Mouse (Mus musculus) forebrain, embryonic 10.5 days (tissue): ENCODE results near the gene Foxl2. TPM values are rescaled to one million over a fixed set of nuclear protein-coding genes. Genes with fewer than 3 reads are reported as not detected.

Experiments used
- DNase-seq: peaks from one replicate; pipeline ENCODE4 v3.0.0-alpha.2; 2017; ENCODE audit warnings: low spot score; ENCODE audit errors: extremely low spot score
- H3K27ac ChIP-seq: fragments of 300-500 bp; sonication (generic); 2 replicates; pipeline ENCODE4 v1.5.1; 2016; ENCODE audit warnings: mild to moderate bottlenecking
- H3K27me3 ChIP-seq: fragments of 300-500 bp; sonication (generic); 2 replicates; pipeline ENCODE4 v1.6.1; 2016; ENCODE audit warnings: mild to moderate bottlenecking; ENCODE audit not compliant: poor library complexity, severe bottlenecking
- H3K36me3 ChIP-seq: fragments of 300-500 bp; sonication (generic); replicated peaks from 2 replicates; pipeline ENCODE4 v1.6.1; 2016; ENCODE audit warnings: mild to moderate bottlenecking, moderate library complexity
- H3K4me1 ChIP-seq: fragments of 300-500 bp; sonication (generic); 2 replicates; pipeline ENCODE4 v1.6.1; 2016
- H3K4me3 ChIP-seq: fragments of 300-500 bp; sonication (generic); 2 replicates; pipeline ENCODE4 v1.5.1; 2016; ENCODE audit warnings: mild to moderate bottlenecking, moderate library complexity
- H3K9me3 ChIP-seq: fragments of 300-500 bp; sonication (generic); 2 replicates; pipeline ENCODE4 v1.6.1; 2016; ENCODE audit warnings: mild to moderate bottlenecking, moderate library complexity
- WGBS: fragments of 180-500 bp; shearing (Covaris S2); methylation state at CpG from one replicate; pipeline ENCODE4 v1.1.7; 2016; 5-methylcytosine and 5-hydroxymethylcytosine counted together
- polyA plus RNA-seq: library from polyadenylated mRNA; unstranded; fragments of >200 nt; fragmentation: Nextera tagmentation; extraction: Ambion mirVana; gene quantifications from 2 replicates; pipeline ENCODE4 v1.2.1, GENCODE M21; 2016

Gene Foxl2
- polyA plus RNA-seq, 1 experiment from 2014 or later, result 0.98 TPM

GRCm38 (mm10) chr9:98954391-98955102 lies 541 bp upstream of the Foxl2 start:
- peak overlapping the region; percentile 62 for H3K4me3 ChIP-seq
- no peaks in the 10 kb centered on the region for H3K36me3 ChIP-seq
- H3K9me3 ChIP-seq, result no peaks in the 10 kb centered on the region
- DNase-seq, result peak; percentile 62
- H3K27ac ChIP-seq, result peak overlapping the region; percentile 72
- H3K4me1 ChIP-seq, result peaks cover 44% of the 10 kb centered on the region
- WGBS, result 1% methylated on average over 33 of the region's 33 CpGs
- H3K27me3 ChIP-seq, result peaks cover 98% of the 10 kb centered on the region

GRCm38 (mm10) chr9:98955716-98956224 lies 682 bp downstream of the Foxl2 start:
- WGBS, result under 1% methylated on average over 60 of the region's 60 CpGs
- H3K27me3 ChIP-seq, result peaks cover 100% of the 10 kb centered on the region
- peak overlapping the region; percentile 72 for H3K27ac ChIP-seq
- H3K4me1 ChIP-seq, result peaks cover 44% of the 10 kb centered on the region
- peak overlapping the region; percentile 62 for H3K4me3 ChIP-seq
- H3K36me3 ChIP-seq, result no peaks in the 10 kb centered on the region
- no peaks in the 10 kb centered on the region for H3K9me3 ChIP-seq
- DNase-seq, result no peak

GRCm38 (mm10) chr9:98956591-98957381 lies 1.7 kb downstream of the Foxl2 start:
- peak; percentile 66 for DNase-seq
- Histone ChIP-seq H3K27ac (peak overlapping the region; percentile 72), H3K27me3 (peaks cover 100% of the 10 kb centered on the region), H3K9me3 (no peaks in the 10 kb centered on the region), H3K4me3 (peak overlapping the region; percentile 62), H3K36me3 (no peaks in the 10 kb centered on the region), H3K4me1 (peaks cover 47% of the 10 kb centered on the region)
- WGBS, result under 1% methylated on average over 80 of the region's 80 CpGs

- H3K27ac ChIP-seq, result no peak overlapping the region
- peak overlapping the region; percentile 62 for H3K4me3 ChIP-seq
- peak; percentile 38 for DNase-seq
- under 1% methylated on average over 23 of the region's 23 CpGs for WGBS
- no peaks in the 10 kb centered on the region for H3K9me3 ChIP-seq
- no peaks in the 10 kb centered on the region for H3K36me3 ChIP-seq
- peaks cover 47% of the 10 kb centered on the region for H3K4me1 ChIP-seq
- peaks cover 100% of the 10 kb centered on the region for H3K27me3 ChIP-seq
These were observed 2.8 kb downstream of the Foxl2 start for GRCm38 (mm10) chr9:98957751-98958351.

GRCm38 (mm10) chr9:98958628-98959027 lies 3.5 kb downstream of the Foxl2 start:
- Histone ChIP-seq H3K4me3 (0 out of 2 replicates have a peak overlapping the region, but pooled peaks have one; percentile 3), H3K36me3 (no peaks in the 10 kb centered on the region), H3K9me3 (no peaks in the 10 kb centered on the region), H3K4me1 (peaks cover 53% of the 10 kb centered on the region), H3K27ac (no peak overlapping the region), H3K27me3 (peaks cover 100% of the 10 kb centered on the region)
- WGBS, result 4% methylated on average over 6 of the region's 6 CpGs
- no peak for DNase-seq

- H3K4me3 ChIP-seq, result no peak overlapping the region
- H3K27ac ChIP-seq, result no peak overlapping the region
- no peaks in the 10 kb centered on the region for H3K9me3 ChIP-seq
- peaks cover 100% of the 10 kb centered on the region for H3K27me3 ChIP-seq
- H3K4me1 ChIP-seq, result peaks cover 50% of the 10 kb centered on the region
- DNase-seq, result no peak
- H3K36me3 ChIP-seq, result no peaks in the 10 kb centered on the region
- 27% methylated on average over 3 of the region's 3 CpGs for WGBS
These were observed 4.8 kb downstream of the Foxl2 start for GRCm38 (mm10) chr9:98959851-98960250.

- no peaks in the 10 kb centered on the region for H3K36me3 ChIP-seq
- no peak overlapping the region for H3K4me3 ChIP-seq
- H3K27me3 ChIP-seq, result peaks cover 100% of the 10 kb centered on the region
- H3K27ac ChIP-seq, result no peak overlapping the region
- WGBS, result 15% methylated on average over 5 of the region's 5 CpGs
- no peaks in the 10 kb centered on the region for H3K9me3 ChIP-seq
- DNase-seq, result no peak
- peaks cover 50% of the 10 kb centered on the region for H3K4me1 ChIP-seq
These were observed 5.3 kb downstream of the Foxl2 start for GRCm38 (mm10) chr9:98960348-98960747.

- H3K27me3 ChIP-seq, result peaks cover 100% of the 10 kb centered on the region
- H3K9me3 ChIP-seq, result no peaks in the 10 kb centered on the region
- no peaks in the 10 kb centered on the region for H3K36me3 ChIP-seq
- H3K4me1 ChIP-seq, result peaks cover 40% of the 10 kb centered on the region
- H3K27ac ChIP-seq, result no peak overlapping the region
- WGBS, result 2% methylated on average over 22 of the region's 22 CpGs
- DNase-seq, result no peak
- H3K4me3 ChIP-seq, result no peak overlapping the region
These were observed 6.7 kb downstream of the Foxl2 start for GRCm38 (mm10) chr9:98961591-98962477.

- no peak overlapping the region for H3K27ac ChIP-seq
- under 1% methylated on average over 20 of the region's 20 CpGs for WGBS
- peaks cover 100% of the 10 kb centered on the region for H3K27me3 ChIP-seq
- peak; percentile 42 for DNase-seq
- H3K9me3 ChIP-seq, result no peaks in the 10 kb centered on the region
- H3K4me1 ChIP-seq, result peaks cover 35% of the 10 kb centered on the region
- no peaks in the 10 kb centered on the region for H3K36me3 ChIP-seq
- H3K4me3 ChIP-seq, result peak overlapping the region; percentile 5; the same call in 1 of the 2 replicates
These were observed 7.5 kb downstream of the Foxl2 start for GRCm38 (mm10) chr9:98962478-98963142.

GRCm38 (mm10) chr9:98963661-98964060 lies 8.6 kb downstream of the Foxl2 start:
- Histone ChIP-seq H3K27me3 (peaks cover 99% of the 10 kb centered on the region), H3K27ac (no peak overlapping the region), H3K4me1 (peaks cover 35% of the 10 kb centered on the region), H3K4me3 (no peak overlapping the region), H3K36me3 (no peaks in the 10 kb centered on the region), H3K9me3 (no peaks in the 10 kb centered on the region)
- WGBS, result 4% methylated on average over 18 of the region's 18 CpGs
- DNase-seq, result no peak

- whole genome bisulfite sequencing, result 1% methylated on average over 18 of the region's 18 CpGs
- peak overlapping the region; percentile 26; the same call in 1 of the 2 replicates for H3K4me3 ChIP-seq
- H3K36me3 ChIP-seq, result no peaks in the 10 kb centered on the region
- H3K4me1 ChIP-seq, result peaks cover 35% of the 10 kb centered on the region
- DNase-seq, result peak; percentile 66
- H3K9me3 ChIP-seq, result no peaks in the 10 kb centered on the region
- peaks cover 99% of the 10 kb centered on the region for H3K27me3 ChIP-seq
- no peak overlapping the region for H3K27ac ChIP-seq
These were observed 10.0 kb downstream of the Foxl2 start for GRCm38 (mm10) chr9:98965084-98965483.
